Mouse (Mus musculus): ENCODE measurements at regions not wholly inside any gene's neighbourhood (a gene's known extent, or its start where the extent isn't known, plus 50 kb on each side); places are given as distances from the start of the nearest gene placed in this dataset.

DNA sequence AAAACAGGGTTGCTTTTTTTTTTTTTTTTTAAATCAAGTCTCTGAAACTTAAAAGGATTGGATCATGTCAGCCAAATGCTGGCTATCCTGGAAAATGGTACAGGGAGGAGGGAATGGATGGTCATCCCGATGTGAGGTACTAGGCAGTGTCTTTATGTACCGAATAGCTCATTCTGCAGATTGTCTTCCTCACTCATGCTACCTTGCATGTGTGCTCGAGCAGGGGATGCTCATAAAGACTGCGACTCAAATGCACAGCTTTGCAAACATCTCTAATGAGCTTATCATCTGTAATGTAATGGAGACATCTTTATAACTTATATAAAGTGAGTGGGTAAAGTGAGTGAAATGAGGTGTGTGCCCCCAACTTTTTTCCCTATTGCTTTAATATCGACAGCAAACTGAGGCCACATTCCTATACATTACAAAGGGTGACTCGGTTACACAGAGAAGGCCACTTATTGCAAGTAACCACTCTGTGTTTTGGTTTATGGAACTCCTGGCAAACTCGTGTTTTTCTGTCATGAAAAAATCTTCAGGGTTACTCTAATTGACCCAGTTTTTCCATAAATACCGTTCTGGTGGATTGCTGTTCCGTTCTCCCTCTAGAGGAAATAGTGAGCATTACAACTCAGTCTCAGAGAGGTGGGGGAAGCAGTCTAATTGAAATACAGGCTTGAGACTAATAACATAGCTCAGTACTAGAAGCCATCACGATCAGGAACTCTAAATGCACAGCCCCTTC lies 319.4 kb upstream of the Dcn start:
- TF ChIP-seq CTCF (IDR thresholded peaks at IDR 0.05; ENCODE audit: control insufficient read depth, insufficient read depth, low read length) (no peak), POLR2A (IDR thresholded peaks at IDR 0.05; ENCODE audit: borderline replicate concordance, control insufficient read depth, low read depth, low read length) (no peak)

Measured in bone marrow, adult 2 months (tissue).